Mouse (Mus musculus) hindbrain, embryonic 11.5 days (tissue): ENCODE measurements at regions not wholly inside any gene's neighbourhood (a gene's known extent, or its start where the extent isn't known, plus 50 kb on each side); places are given as distances from the start of the nearest gene placed in this dataset.

Experiments used
- ATAC-seq: fragments of 200-750 bp; cut with Nextera tagmentation; 2 replicates; pipeline ENCODE4 v1.8.0; 2017; ENCODE audit warnings: mild to moderate bottlenecking, moderate TSS enrichment, moderate library complexity; ENCODE audit not compliant: low FRiP score
- DNase-seq: peaks from one replicate; pipeline ENCODE4 v3.0.0-alpha.2; 2015; ENCODE audit warnings: low spot score
- H3K27ac ChIP-seq: fragments of 300-500 bp; sonication (generic); 2 replicates; pipeline ENCODE4 v1.5.1; 2014; ENCODE audit warnings: mild to moderate bottlenecking, low read depth, low read length
- H3K27me3 ChIP-seq: fragments of 300-500 bp; sonication (generic); 2 replicates; pipeline ENCODE4 v1.6.1; 2014; ENCODE audit warnings: mild to moderate bottlenecking, low read length, moderate library complexity, mixed read lengths; ENCODE audit not compliant: control insufficient read depth, insufficient read depth
- H3K36me3 ChIP-seq: fragments of 300-500 bp; sonication (generic); 2 replicates; pipeline ENCODE4 v1.6.1; 2014; ENCODE audit warnings: mild to moderate bottlenecking, low read length, moderate library complexity, mixed read lengths; ENCODE audit not compliant: control insufficient read depth, insufficient read depth
- H3K4me1 ChIP-seq: fragments of 300-500 bp; sonication (generic); replicated peaks from 2 replicates; pipeline ENCODE4 v1.6.1; 2014; ENCODE audit warnings: low read length, mixed read lengths; ENCODE audit not compliant: control insufficient read depth, insufficient read depth
- H3K4me2 ChIP-seq: fragments of 300-500 bp; sonication (generic); replicated peaks from 2 replicates; pipeline ENCODE4 v1.6.1; 2014; ENCODE audit warnings: mild to moderate bottlenecking, low read depth, low read length
- H3K4me3 ChIP-seq: fragments of 300-500 bp; sonication (generic); 2 replicates; pipeline ENCODE4 v1.5.1; 2014; ENCODE audit warnings: low read depth, low read length
- H3K9ac ChIP-seq: fragments of 300-500 bp; sonication (generic); 2 replicates; pipeline ENCODE4 v1.6.1; 2014; ENCODE audit warnings: low read depth, low read length
- H3K9me3 ChIP-seq: fragments of 300-500 bp; sonication (generic); 2 replicates; pipeline ENCODE4 v1.6.1; 2016; ENCODE audit warnings: low read length; ENCODE audit not compliant: control insufficient read depth
- WGBS: fragments of 180-500 bp; shearing (Covaris S2); extraction: QIAGEN DNeasy Blood & Tissue Kit; methylation state at CpG from one replicate; pipeline ENCODE4 v1.1.7; 2014; 5-methylcytosine and 5-hydroxymethylcytosine counted together

GRCm38 (mm10) chr14:16133410-16133809 is 115.7 kb upstream of the Ngly1 start:
- no peak for ATAC-seq
- H3K4me1 ChIP-seq: no peaks in the 10 kb centered on the region
- 86% methylated on average over 3 of the region's 3 CpGs for WGBS

GRCm38 (mm10) chr14:16136187-16136586 is 112.9 kb upstream of the Ngly1 start:
- no peak overlapping the region for H3K9ac ChIP-seq
- no peaks in the 10 kb centered on the region for H3K27me3 ChIP-seq
- DNase-seq: no peak
- no peaks in the 10 kb centered on the region for H3K9me3 ChIP-seq
- no peak overlapping the region for H3K27ac ChIP-seq
- 81% methylated on average over 3 of the region's 3 CpGs for WGBS
- no peak overlapping the region for H3K4me2 ChIP-seq
- H3K4me3 ChIP-seq: no peak overlapping the region
- no peaks in the 10 kb centered on the region for H3K4me1 ChIP-seq
- no peaks in the 10 kb centered on the region for H3K36me3 ChIP-seq
- no peak for ATAC-seq

More at GRCm38 (mm10) chr14:16133410-16133809, 115.7 kb upstream of the Ngly1 start:
- no peak overlapping the region for H3K4me2 ChIP-seq
- H3K27me3 ChIP-seq: no peaks in the 10 kb centered on the region
- H3K9ac ChIP-seq: no peak overlapping the region
- no peak for DNase-seq
- no peak overlapping the region for H3K4me3 ChIP-seq
- H3K9me3 ChIP-seq: no peaks in the 10 kb centered on the region
- no peak overlapping the region for H3K27ac ChIP-seq
- no peaks in the 10 kb centered on the region for H3K36me3 ChIP-seq

- ATAC-seq (no peak), DNase-seq (no peak)
- H3K36me3 ChIP-seq: no peaks in the 10 kb centered on the region
- no peak overlapping the region for H3K4me3 ChIP-seq
- no peaks in the 10 kb centered on the region for H3K9me3 ChIP-seq
- no peaks in the 10 kb centered on the region for H3K4me1 ChIP-seq
- no peak overlapping the region for H3K9ac ChIP-seq
- H3K4me2 ChIP-seq: no peak overlapping the region
- H3K27me3 ChIP-seq: no peaks in the 10 kb centered on the region
- 86% methylated on average over 5 of the region's 5 CpGs for WGBS
- no peak overlapping the region for H3K27ac ChIP-seq
Measured at GRCm38 (mm10) chr14:16144299-16144698, 104.8 kb upstream of the Ngly1 start.

- no peak for ATAC-seq
- Histone ChIP-seq H3K4me2 (no peak overlapping the region), H3K27me3 (no peaks in the 10 kb centered on the region), H3K36me3 (no peaks in the 10 kb centered on the region), H3K4me1 (no peaks in the 10 kb centered on the region), H3K9ac (no peak overlapping the region), H3K4me3 (no peak overlapping the region), H3K9me3 (no peaks in the 10 kb centered on the region), H3K27ac (no peak overlapping the region)
- 45% methylated on average over 4 of the region's 4 CpGs for WGBS
- no peak for DNase-seq
Measured at GRCm38 (mm10) chr14:16146811-16147210, 102.3 kb upstream of the Ngly1 start.

- no peaks in the 10 kb centered on the region for H3K4me1 ChIP-seq
- H3K9me3 ChIP-seq: no peaks in the 10 kb centered on the region
- H3K27me3 ChIP-seq: no peaks in the 10 kb centered on the region
- H3K9ac ChIP-seq: no peak overlapping the region
- DNase-seq (no peak), ATAC-seq (no peak)
- H3K27ac ChIP-seq: no peak overlapping the region
- no peaks in the 10 kb centered on the region for H3K36me3 ChIP-seq
- no peak overlapping the region for H3K4me2 ChIP-seq
- no peak overlapping the region for H3K4me3 ChIP-seq
- 84% methylated on average over 3 of the region's 3 CpGs for WGBS
Measured at GRCm38 (mm10) chr14:16151815-16152214, 97.3 kb upstream of the Ngly1 start.

- DNase-seq (no peak), ATAC-seq (no peak)
- Histone ChIP-seq H3K27me3 (no peaks in the 10 kb centered on the region), H3K4me1 (no peaks in the 10 kb centered on the region), H3K9ac (no peak overlapping the region), H3K9me3 (no peaks in the 10 kb centered on the region), H3K27ac (no peak overlapping the region), H3K4me2 (no peak overlapping the region), H3K36me3 (no peaks in the 10 kb centered on the region), H3K4me3 (no peak overlapping the region)
- WGBS: 51% methylated on average over 3 of the region's 3 CpGs
Measured at GRCm38 (mm10) chr14:16152702-16153101, 96.4 kb upstream of the Ngly1 start.

GRCm38 (mm10) chr14:16155106-16155505 is 94.0 kb upstream of the Ngly1 start:
- 69% methylated on average over 1 of the region's 1 CpGs for WGBS
- H3K4me2 ChIP-seq: no peak overlapping the region
- no peaks in the 10 kb centered on the region for H3K4me1 ChIP-seq
- H3K36me3 ChIP-seq: no peaks in the 10 kb centered on the region
- no peak for ATAC-seq
- no peaks in the 10 kb centered on the region for H3K9me3 ChIP-seq
- no peak overlapping the region for H3K4me3 ChIP-seq
- H3K27ac ChIP-seq: no peak overlapping the region
- no peak for DNase-seq
- no peaks in the 10 kb centered on the region for H3K27me3 ChIP-seq
- H3K9ac ChIP-seq: no peak overlapping the region

GRCm38 (mm10) chr14:16170226-16170625 is 78.9 kb upstream of the Ngly1 start:
- Histone ChIP-seq H3K9me3 (no peaks in the 10 kb centered on the region), H3K4me2 (no peak overlapping the region), H3K27ac (no peak overlapping the region), H3K4me1 (no peaks in the 10 kb centered on the region), H3K27me3 (no peaks in the 10 kb centered on the region), H3K9ac (no peak overlapping the region), H3K36me3 (no peaks in the 10 kb centered on the region), H3K4me3 (no peak overlapping the region)
- DNase-seq (no peak), ATAC-seq (no peak)
- WGBS: 64% methylated on average over 1 of the region's 1 CpGs

- no peak overlapping the region for H3K27ac ChIP-seq
- ATAC-seq: no peak
Measured at GRCm38 (mm10) chr14:16172261-16172660, 76.8 kb upstream of the Ngly1 start.

More at GRCm38 (mm10) chr14:16172261-16172660, 76.8 kb upstream of the Ngly1 start:
- WGBS: 92% methylated on average over 3 of the region's 3 CpGs
- no peak for DNase-seq
- H3K9ac ChIP-seq: no peak overlapping the region
- no peaks in the 10 kb centered on the region for H3K4me1 ChIP-seq
- H3K4me2 ChIP-seq: no peak overlapping the region
- H3K4me3 ChIP-seq: no peak overlapping the region
- no peaks in the 10 kb centered on the region for H3K9me3 ChIP-seq
- no peaks in the 10 kb centered on the region for H3K27me3 ChIP-seq
- no peaks in the 10 kb centered on the region for H3K36me3 ChIP-seq
